Mouse (Mus musculus) kidney, postnatal 0 days (tissue): ENCODE results near the gene Siah1a. TPM values are rescaled to one million over a fixed set of nuclear protein-coding genes. Genes with fewer than 3 reads are reported as not detected.

Experiments
- ATAC-seq: fragments of 200-750 bp; cut with Nextera tagmentation; replicated peaks from 2 replicates; pipeline ENCODE4 v1.8.0; 2017; ENCODE audit warnings: low read depth, moderate number of reproducible peaks, moderate TSS enrichment, moderate library complexity; ENCODE audit not compliant: low FRiP score
- DNase-seq: peaks from one replicate; pipeline ENCODE4 v3.0.0-alpha.2; 2016; ENCODE audit warnings: low spot score
- H3K27ac ChIP-seq: fragments of 300-500 bp; sonication (generic); 2 replicates; pipeline ENCODE4 v1.5.1; 2014; ENCODE audit warnings: mild to moderate bottlenecking
- H3K27me3 ChIP-seq: fragments of 300-500 bp; sonication (generic); 2 replicates; pipeline ENCODE4 v1.6.1; 2014; ENCODE audit warnings: low read length, mixed read lengths; ENCODE audit not compliant: insufficient read depth
- H3K36me3 ChIP-seq: fragments of 300-500 bp; sonication (generic); 2 replicates; pipeline ENCODE4 v1.6.1; 2014; ENCODE audit warnings: low read length, mixed read lengths; ENCODE audit not compliant: insufficient read depth
- H3K4me1 ChIP-seq: fragments of 300-500 bp; sonication (generic); replicated peaks from 2 replicates; pipeline ENCODE4 v1.6.1; 2014; ENCODE audit warnings: antibody characterized with exemption, low read length, mixed read lengths; ENCODE audit not compliant: insufficient read depth
- H3K4me2 ChIP-seq: fragments of 300-500 bp; sonication (generic); 2 replicates; pipeline ENCODE4 v1.6.1; 2014; ENCODE audit warnings: mild to moderate bottlenecking, low read length, moderate library complexity, mixed read lengths
- H3K4me3 ChIP-seq: fragments of 300-500 bp; sonication (generic); replicated peaks from 2 replicates; pipeline ENCODE4 v1.5.1; 2014; ENCODE audit warnings: low read depth, low read length
- H3K9ac ChIP-seq: fragments of 300-500 bp; sonication (generic); 2 replicates; pipeline ENCODE4 v1.6.1; 2014; ENCODE audit warnings: low read depth, low read length
- H3K9me3 ChIP-seq: fragments of 300-500 bp; sonication (generic); replicated peaks from 2 replicates; pipeline ENCODE4 v1.6.1; 2016; ENCODE audit warnings: low read length, inconsistent platforms, mixed read lengths
- CTCF ChIP-seq: IDR thresholded peaks from 2 replicates; pipeline ENCODE4 v1.5.1; 2016; ENCODE audit warnings: antibody characterized with exemption, low read depth, mild to moderate bottlenecking, moderate library complexity
- WGBS: fragments of 180-500 bp; shearing (Covaris S2); extraction: QIAGEN DNeasy Blood & Tissue Kit; methylation state at CpG from one replicate; pipeline ENCODE4 v1.1.7; 2014; 5-methylcytosine and 5-hydroxymethylcytosine counted together
- polyA plus RNA-seq: library from polyadenylated mRNA; unstranded; fragments of >200 nt; fragmentation: Nextera tagmentation; extraction: Ambion mirVana; gene quantifications from 2 replicates; pipeline ENCODE4 v1.2.1, GENCODE M21; 2015

The Siah1a gene
- polyA plus RNA-seq, 1 experiment from 2014 or later, result 50.1 TPM

DNA sequence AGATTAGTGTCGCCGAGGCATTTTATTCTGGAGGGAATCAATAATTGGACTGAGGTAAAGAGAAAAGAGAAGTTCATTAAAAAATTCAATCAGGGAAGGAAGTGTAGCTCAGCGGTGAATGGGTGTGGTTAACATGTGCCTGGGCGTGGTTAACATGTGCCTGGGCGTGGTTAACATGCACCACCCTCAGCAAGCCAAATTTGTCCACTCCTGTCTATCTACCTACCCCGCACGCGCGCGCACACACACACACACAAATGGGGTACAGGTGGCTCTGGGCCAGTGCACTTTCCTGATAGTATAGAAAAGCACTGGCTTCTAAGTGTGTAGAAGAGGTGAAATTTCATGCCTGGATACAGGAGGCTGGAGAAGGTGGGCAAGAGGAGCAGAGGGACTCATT, 19.4 kb upstream of the Siah1a start:
- Histone ChIP-seq H3K9me3 (no peaks in the 10 kb centered on the region), H3K4me3 (no peak overlapping the region), H3K4me1 (no peaks in the 10 kb centered on the region), H3K27me3 (no peaks in the 10 kb centered on the region), H3K4me2 (no peak overlapping the region), H3K36me3 (no peaks in the 10 kb centered on the region), H3K9ac (no peak overlapping the region), H3K27ac (no peak overlapping the region)
- DNase-seq (no peak), ATAC-seq (no peak)
- WGBS, result 89% methylated on average over 10 of the region's 10 CpGs
- TF ChIP-seq CTCF, result no peak

DNA sequence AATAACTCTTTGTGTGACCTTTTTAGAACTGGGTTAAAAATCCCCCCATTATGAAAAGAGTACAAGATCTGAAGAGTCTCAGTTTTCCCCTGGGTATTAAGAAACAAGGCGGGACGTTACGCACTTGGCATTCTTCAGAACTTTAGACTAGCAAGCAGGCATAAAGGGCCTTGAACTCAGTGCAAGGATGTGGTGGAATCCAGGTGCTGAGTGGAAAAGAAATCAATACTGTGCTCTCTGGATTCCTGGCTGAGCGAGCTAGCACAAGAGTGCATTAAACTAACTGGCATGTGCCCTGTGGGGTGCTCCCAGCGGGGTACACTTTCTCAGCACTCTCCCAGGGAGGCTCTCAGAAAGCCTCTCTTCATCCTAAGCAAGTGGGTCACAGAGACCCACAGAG, 17.1 kb upstream of the Siah1a start:
- no peak overlapping the region for H3K4me2 ChIP-seq
- no peaks in the 10 kb centered on the region for H3K4me1 ChIP-seq
- no peak overlapping the region for H3K27ac ChIP-seq
- no peaks in the 10 kb centered on the region for H3K27me3 ChIP-seq
- 76% methylated on average over 5 of the region's 5 CpGs for WGBS
- TF ChIP-seq CTCF, result no peak
- DNase-seq, result no peak
- no peak overlapping the region for H3K4me3 ChIP-seq
- ATAC-seq, result no peak
- H3K9ac ChIP-seq, result no peak overlapping the region
- no peaks in the 10 kb centered on the region for H3K36me3 ChIP-seq
- no peaks in the 10 kb centered on the region for H3K9me3 ChIP-seq

DNA sequence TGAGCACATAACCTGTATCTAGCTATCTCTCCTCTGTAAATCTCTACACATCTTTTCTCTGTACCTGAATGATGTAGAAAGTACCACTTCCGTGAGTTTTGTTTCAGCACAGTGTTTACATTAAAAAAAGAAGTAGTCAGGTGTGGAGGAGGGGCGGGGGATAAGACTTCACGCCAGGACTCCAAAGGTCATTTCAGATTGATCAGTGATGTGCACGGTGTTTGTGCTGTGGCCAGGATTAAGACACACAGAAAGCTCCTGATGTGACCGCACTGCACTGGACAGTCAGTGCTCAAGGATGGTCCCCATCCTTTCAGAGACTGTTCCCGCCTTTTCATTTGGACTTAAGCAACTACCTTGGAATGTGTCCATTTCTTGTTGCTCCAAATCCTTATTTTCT, 15.0 kb upstream of the Siah1a start:
- DNase-seq (no peak), ATAC-seq (no peak)
- no peak overlapping the region for H3K9ac ChIP-seq
- TF ChIP-seq CTCF, result no peak
- no peak overlapping the region for H3K4me2 ChIP-seq
- H3K4me1 ChIP-seq, result peaks cover 4% of the 10 kb centered on the region; the same call in 1 of the 2 replicates
- H3K4me3 ChIP-seq, result no peak overlapping the region
- no peaks in the 10 kb centered on the region for H3K36me3 ChIP-seq
- no peak overlapping the region for H3K27ac ChIP-seq
- H3K9me3 ChIP-seq, result no peaks in the 10 kb centered on the region
- WGBS, result 74% methylated on average over 6 of the region's 6 CpGs
- no peaks in the 10 kb centered on the region for H3K27me3 ChIP-seq

DNA sequence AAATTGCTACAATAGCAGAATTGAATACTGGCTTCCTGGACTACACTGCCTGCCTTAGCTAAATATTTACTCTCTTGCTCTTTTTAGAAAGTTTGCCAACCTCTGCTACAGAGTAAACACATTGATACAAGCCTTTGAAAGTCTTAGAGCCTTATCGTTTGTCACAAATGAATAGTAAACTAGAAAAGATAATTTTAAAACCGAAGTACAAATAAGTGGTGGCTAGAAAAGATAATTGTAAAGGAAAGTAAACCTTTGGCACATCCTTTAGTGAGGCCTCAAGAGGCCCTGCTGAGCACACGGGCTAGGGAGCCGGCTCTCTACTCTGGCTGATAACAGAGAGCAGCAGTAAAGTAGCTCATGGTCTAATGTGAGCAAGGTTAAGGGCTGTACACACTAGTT, 13.4 kb upstream of the Siah1a start:
- no peaks in the 10 kb centered on the region for H3K9me3 ChIP-seq
- no peak for DNase-seq
- H3K27me3 ChIP-seq, result no peaks in the 10 kb centered on the region
- no peak overlapping the region for H3K4me2 ChIP-seq
- WGBS, result 64% methylated on average over 4 of the region's 4 CpGs
- no peaks in the 10 kb centered on the region for H3K36me3 ChIP-seq
- H3K4me3 ChIP-seq, result no peak overlapping the region
- H3K4me1 ChIP-seq, result peaks cover 4% of the 10 kb centered on the region; the same call in 1 of the 2 replicates
- H3K27ac ChIP-seq, result no peak overlapping the region
- ATAC-seq, result no peak
- no peak for TF ChIP-seq CTCF
- no peak overlapping the region for H3K9ac ChIP-seq

DNA sequence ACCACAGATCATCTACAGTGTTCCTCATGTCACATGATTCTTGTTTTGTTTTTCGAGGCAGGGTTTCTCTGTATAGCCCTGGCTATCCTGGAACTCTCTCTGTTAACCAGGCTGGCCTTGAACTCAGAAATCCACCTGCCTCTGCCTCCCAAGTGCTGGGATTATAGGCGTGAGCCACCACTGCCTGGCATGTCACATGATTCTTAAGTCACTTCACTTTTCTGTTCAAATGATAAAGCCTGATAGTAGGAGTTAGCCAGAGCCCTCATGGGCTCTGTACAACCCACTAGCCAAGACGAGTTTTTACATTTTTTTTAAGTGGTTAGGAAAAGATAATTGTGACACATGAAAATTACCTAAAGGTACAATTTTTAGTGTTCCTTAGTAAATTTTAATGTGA, 12.9 kb upstream of the Siah1a start:
- ATAC-seq (no peak; the same call in 1 of the 2 replicates), DNase-seq (no peak)
- no peak overlapping the region for H3K27ac ChIP-seq
- no peaks in the 10 kb centered on the region for H3K36me3 ChIP-seq
- no peak overlapping the region for H3K9ac ChIP-seq
- H3K4me3 ChIP-seq, result no peak overlapping the region
- H3K27me3 ChIP-seq, result no peaks in the 10 kb centered on the region
- H3K4me1 ChIP-seq, result peaks cover 4% of the 10 kb centered on the region; the same call in 1 of the 2 replicates
- H3K9me3 ChIP-seq, result no peaks in the 10 kb centered on the region
- TF ChIP-seq CTCF, result no peak
- H3K4me2 ChIP-seq, result no peak overlapping the region
- 82% methylated on average over 3 of the region's 3 CpGs for WGBS

DNA sequence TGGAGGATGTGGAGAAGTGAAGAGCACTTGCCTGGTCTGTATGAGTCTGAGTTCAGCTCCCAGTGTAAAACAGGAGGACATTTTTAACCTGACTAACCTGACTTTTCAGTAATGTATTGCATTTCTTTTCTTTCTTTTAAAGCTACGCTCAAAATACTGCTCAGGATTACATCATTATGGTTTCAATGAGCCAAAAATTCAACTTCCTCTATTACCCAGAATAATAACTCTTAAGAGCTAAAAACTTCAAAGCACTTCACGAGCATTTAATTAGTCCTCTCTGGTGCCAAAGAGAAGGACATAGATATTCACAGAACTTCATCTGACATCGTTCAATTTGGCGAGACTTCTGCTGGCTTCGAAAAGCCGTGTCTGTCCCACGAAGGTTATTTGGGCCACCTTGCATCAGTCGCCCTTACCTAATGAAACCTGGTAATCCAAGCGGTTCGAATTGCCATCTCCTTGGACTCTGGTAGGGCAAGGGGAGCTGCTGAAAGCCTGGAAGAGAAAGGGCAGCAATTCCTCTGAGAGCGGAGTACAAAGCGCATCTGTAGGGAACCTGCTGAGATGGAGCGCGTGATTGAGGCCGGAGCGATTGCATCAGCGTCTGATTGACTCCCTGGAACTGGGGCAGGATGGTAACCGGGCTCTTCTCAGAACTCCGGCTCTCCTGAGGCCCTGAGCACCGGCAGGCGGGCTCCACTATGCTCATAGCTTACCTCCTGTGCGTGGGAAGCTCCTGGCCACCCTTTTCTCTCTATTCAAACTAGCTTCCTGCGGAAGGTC, 11.4 kb upstream of the Siah1a start:
- no peaks in the 10 kb centered on the region for H3K36me3 ChIP-seq
- H3K4me2 ChIP-seq, result peak overlapping the region; percentile 32
- no peak for TF ChIP-seq CTCF
- WGBS, result 21% methylated on average over 23 of the region's 23 CpGs
- ATAC-seq, result peak; percentile 57; the same call in 1 of the 2 replicates
- peaks cover 4% of the 10 kb centered on the region; the same call in 1 of the 2 replicates for H3K4me1 ChIP-seq
- no peak overlapping the region for H3K27ac ChIP-seq
- no peak overlapping the region for H3K9ac ChIP-seq
- 0 out of 2 replicates have a peak overlapping the region, but pooled peaks have one; percentile 2 for H3K4me3 ChIP-seq
- H3K9me3 ChIP-seq, result no peaks in the 10 kb centered on the region
- no peaks in the 10 kb centered on the region for H3K27me3 ChIP-seq
- DNase-seq, result peak; percentile 47
